Mouse (Mus musculus) duodenum, adult 2 months (tissue): ENCODE measurements around the gene Smco1. TPM values are rescaled to one million over a fixed set of nuclear protein-coding genes. Genes with fewer than 3 reads are reported as not detected.

Experiments used
- polyA plus RNA-seq: library from polyadenylated mRNA; depleted of rRNA; stranded (reverse); fragments of >200 nt; gene quantifications from 2 replicates; pipeline ENCODE4 v1.2.3, GENCODE M21; 2012; ENCODE audit warnings: low replicate concordance; rRNA removed

Gene Smco1
- polyA plus RNA-seq, result not detected in 2 replicates

DNA sequence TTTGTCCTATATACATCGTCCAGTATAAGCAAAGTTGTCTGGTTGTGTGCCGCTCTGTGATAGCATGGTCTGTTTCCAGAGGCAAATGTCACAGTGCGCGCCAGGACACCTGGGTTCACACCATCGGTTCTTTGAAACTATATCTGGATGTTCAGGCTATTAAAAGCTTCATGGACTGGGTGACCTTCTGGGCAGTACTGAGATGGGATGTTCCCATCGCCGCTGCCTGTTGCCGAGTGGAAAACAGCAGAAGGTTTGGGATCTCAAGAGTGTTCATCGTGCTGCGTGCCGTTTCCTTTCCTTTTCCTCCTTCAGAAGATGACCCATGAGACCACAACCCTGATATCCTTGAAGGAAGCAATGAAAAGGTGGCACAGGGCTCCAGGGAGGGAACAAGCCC, at the start of gene Smco1:
Gene Smco1, plus strand, starts transcription at position 178 of the 400 bp plus-strand sequence.

GRCm38 (mm10) chr16:32246952-32247370, 24.3 kb upstream of the Smco1 start, which contains the start of the genes Fbxo45 and Wdr53:
Gene Fbxo45, minus strand, starts transcription at chr16:32247158.
Gene Wdr53, plus strand, starts transcription at chr16:32247227.

GRCm38 (mm10) chr16:32277308-32278256, 6.3 kb downstream of the Smco1 start, which contains the start of gene Rnf168:
Gene Rnf168, plus strand, starts transcription at chr16:32277459.

Other genes with a start within 250 kb of the Smco1 start
- 7.6 and 10.4 TPM in 2 replicates for gene Pak2, start 192.1 kb upstream of the Smco1 start, polyA plus RNA-seq
- 48.1 and 53.2 TPM in 2 replicates for gene Pigx, start 171.7 kb upstream of the Smco1 start, polyA plus RNA-seq
- 17.2 and 29.4 TPM in 2 replicates for gene Cep19, start 171.7 kb upstream of the Smco1 start, polyA plus RNA-seq
- gene Nrros, start 105.9 kb upstream of the Smco1 start, polyA plus RNA-seq, result 6.1 and 6.8 TPM in 2 replicates
- gene Bex6, start 91.6 kb upstream of the Smco1 start, polyA plus RNA-seq, result not detected in 2 replicates
- 1.0 and 1.3 TPM in 2 replicates for gene Fbxo45, start 24.3 kb upstream of the Smco1 start, polyA plus RNA-seq
- gene Wdr53, start 24.2 kb upstream of the Smco1 start, polyA plus RNA-seq, result 0.55 and 0.72 TPM in 2 replicates
- 3.2 and 3.9 TPM in 2 replicates for gene Rnf168, start 6.0 kb downstream of the Smco1 start, polyA plus RNA-seq
- gene Ubxn7, start 60.8 kb downstream of the Smco1 start, polyA plus RNA-seq, result 0.50 and 2.0 TPM in 2 replicates
- gene Tm4sf19, start 129.0 kb downstream of the Smco1 start, polyA plus RNA-seq, result 0.59 TPM in 1 of 2 replicates, not detected in the other
- 0.39 and 2.7 TPM in 2 replicates for gene Tctex1d2, start 148.2 kb downstream of the Smco1 start, polyA plus RNA-seq
- gene Pcyt1a, start 159.5 kb downstream of the Smco1 start, polyA plus RNA-seq, result 43.6 and 55.6 TPM in 2 replicates
- gene Slc51a, start 216.4 kb downstream of the Smco1 start, polyA plus RNA-seq, result 143 and 387 TPM in 2 replicates
- gene Zdhhc19, start 224.8 kb downstream of the Smco1 start, polyA plus RNA-seq, result 0.81 and 1.1 TPM in 2 replicates